Mouse (Mus musculus) lung, postnatal 25 days (tissue): Measurements from ENCODE around the gene Lao1.

Experiments used
- DNase-seq: peaks from one replicate; pipeline ENCODE4 v3.0.0; 2022; ENCODE audit warnings: low spot score

Lao1 gene

DNA sequence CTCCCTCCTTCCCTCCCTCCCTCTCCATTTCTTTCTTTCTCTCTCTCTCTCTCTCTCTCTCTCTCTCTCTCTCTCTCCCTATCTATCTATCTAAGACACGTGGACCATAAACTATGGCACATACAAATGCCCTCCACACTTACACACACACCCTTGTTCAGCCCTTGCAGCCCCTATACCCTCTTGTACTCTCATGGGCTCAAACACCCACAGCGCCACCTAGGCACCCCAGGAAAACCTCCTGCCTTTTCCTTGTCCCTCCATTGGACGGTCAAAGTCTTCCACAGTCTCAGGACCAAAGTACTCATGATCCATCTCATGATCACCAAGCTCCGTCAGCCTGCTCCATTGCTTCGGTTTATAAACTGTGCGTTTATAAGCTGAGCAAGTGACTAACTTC is 54.2 kb downstream of the Lao1 start:
- no peak for DNase-seq

- DNase-seq: no peak
These were observed 55.7 kb downstream of the Lao1 start for GRCm38 (mm10) chr4:119017078-119017477.
